Mouse (Mus musculus): Measurements from ENCODE around the gene Tas2r129.
"Not testable (repeated sequence)": the region's sequence is repeated elsewhere in the genome, so short reads cannot be mapped to it uniquely, and the experiment has no call there.

Gene Tas2r129

DNA sequence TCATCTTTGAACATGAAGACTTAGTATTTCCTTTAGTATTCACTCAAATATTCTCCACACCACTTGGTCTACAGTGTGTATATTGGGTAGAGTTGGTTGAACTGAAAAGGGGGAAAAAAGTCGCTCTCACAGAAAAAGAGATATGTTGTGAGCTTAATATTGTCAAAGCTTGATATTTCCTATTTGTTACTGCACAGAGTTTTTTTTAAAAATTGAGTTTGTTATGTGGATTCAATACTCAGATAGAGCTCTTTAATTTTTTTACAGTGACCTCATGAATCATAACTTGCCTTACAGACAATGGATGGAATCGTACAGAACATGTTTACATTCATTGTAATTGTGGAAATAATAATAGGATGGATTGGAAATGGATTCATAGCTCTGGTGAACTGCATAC lies at the start of gene Tas2r129:
Gene Tas2r129 (plus strand): TSS at position 301 of the 400 bp plus-strand sequence.
- DNase-seq (ENCODE audit: low spot score): no peak

DNA sequence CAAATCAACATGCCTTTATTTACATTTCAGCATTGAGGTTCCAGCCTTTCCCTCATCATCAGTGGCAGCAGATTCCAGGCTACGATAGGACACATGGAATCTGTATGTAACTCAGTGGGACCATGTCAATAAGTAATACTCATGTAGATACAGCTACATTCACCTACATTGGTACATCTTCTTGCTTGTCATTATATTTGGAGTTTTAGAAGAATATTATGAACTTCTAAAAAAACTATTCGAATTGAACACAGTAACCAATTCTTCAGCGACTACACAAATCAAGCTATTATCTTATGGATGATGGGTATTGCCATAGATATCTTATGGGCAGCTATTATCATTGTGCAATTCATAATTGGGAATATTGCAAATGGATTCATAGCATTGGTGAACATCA lies 41.6 kb upstream of the Tas2r129 start, which contains the start of gene Tas2r125:
Gene Tas2r125 (plus strand): TSS at position 301 of the 400 bp plus-strand sequence.
- no peak for DNase-seq (ENCODE audit: low spot score)

GRCm38 (mm10) chr6:132941376-132941775 lies 9.5 kb upstream of the Tas2r129 start:
- DNase-seq (ENCODE audit: low spot score): not testable (repeated sequence)

GRCm38 (mm10) chr6:132957819-132958218 lies 6.9 kb downstream of the Tas2r129 start, which contains the start of gene Tas2r131:
Gene Tas2r131 (minus strand): TSS chr6:132957919.
- DNase-seq (ENCODE audit: low spot score): no peak

GRCm38 (mm10) chr6:132980865-132981264 lies 30.0 kb downstream of the Tas2r129 start, which contains the start of gene Tas2r109:
Gene Tas2r109 (minus strand): TSS chr6:132980965.
- no peak for DNase-seq (ENCODE audit: low spot score)

Data from ovary, postnatal 10 days (tissue).